Mouse (Mus musculus): ENCODE results near the gene Cox6a1.
"Not testable (repeated sequence)": the region's sequence is repeated elsewhere in the genome, so short reads cannot be mapped to it uniquely, and the experiment has no call there.

The Cox6a1 gene

DNA sequence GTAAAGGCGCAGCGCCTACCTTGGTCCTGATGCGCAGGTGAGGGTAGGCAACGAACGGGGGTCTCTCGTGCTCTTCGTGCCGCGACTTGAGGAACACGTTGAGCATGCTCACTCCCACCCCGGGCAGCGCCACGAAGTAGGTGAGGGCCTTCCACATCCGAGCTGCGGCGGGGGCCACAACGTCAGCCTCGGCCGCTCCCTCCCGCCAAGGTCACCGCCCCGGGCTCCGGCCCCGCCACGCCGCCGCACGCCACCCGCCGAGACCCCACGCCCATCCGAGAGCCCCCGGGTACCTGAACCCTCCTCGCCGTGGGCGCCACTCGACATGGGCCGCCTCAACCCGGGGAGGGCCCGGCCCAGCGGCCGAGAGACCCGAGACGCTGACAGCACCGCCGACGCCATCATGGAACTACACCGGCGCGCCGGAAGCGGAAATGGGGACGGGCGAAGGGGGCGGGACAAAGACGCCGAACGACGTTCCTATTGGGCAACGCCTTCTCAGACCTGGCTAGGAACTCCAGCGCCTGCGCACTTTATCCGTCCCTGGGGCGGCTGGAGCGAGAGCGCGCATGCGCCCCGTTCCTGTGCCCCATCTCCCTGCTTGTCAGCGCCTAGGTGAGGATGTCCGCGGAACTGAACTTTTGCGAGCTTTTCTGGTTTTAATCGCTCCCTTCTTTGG is at the start of gene Cox6a1:
Cox6a1 (minus strand) TSS at position 436 of the 679 bp plus-strand sequence.
- DNase-seq = peak; percentile 98

DNA sequence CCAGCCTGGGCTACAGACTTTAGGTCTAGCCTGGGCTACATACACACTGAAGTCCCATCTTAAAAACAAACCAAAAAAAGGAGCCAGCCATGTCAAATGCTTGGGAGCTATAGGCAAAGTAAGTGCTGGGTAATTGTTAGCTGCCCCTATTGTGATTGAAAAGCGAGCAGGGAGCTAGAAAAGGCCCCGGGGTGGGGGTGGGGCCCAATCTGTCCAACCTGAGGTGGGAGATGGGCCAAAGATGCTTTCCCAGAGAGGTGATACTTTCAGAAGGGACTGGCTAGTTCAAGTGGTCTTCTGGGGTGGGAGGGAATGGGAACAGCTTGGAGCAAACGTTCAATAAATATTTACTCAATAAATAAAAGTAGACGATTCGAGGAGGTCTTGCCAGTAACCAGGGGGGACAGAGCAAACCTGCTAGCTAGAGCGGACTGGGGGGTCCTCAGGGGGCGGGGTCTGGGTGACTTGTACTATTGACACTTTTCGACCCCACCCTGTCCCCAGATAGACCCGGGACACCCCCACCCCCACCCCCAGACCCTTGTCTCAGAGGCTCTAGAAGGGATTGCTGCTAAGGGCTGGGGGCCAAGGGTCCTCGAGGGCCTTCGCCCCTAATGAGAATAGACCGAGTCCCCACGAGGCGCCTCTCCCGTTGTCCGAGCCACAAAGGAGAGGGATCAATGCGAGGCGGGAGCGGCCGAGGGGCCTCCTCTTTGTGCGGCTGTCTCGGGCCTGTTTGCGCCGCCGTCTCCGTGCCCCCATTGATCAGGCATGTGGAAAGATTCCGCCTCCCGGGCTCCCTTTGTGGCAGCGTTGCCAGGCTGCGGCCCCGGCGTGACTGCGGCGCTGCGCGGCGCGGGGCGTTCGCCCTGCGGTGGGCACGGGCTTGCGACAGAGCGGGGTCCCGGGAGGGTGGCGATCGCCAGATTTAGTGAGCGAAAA is 49.3 kb upstream of the Cox6a1 start:
- DNase-seq = peak; percentile 97

- DNase-seq = peak; percentile 51
Observed at GRCm38 (mm10) chr5:115396654-115397053, 47.9 kb upstream of the Cox6a1 start.

- DNase-seq = no peak
Observed at GRCm38 (mm10) chr5:115394836-115395235, 46.1 kb upstream of the Cox6a1 start.

GRCm38 (mm10) chr5:115394223-115394622 is 45.4 kb upstream of the Cox6a1 start:
- DNase-seq = peak; percentile 52

DNA sequence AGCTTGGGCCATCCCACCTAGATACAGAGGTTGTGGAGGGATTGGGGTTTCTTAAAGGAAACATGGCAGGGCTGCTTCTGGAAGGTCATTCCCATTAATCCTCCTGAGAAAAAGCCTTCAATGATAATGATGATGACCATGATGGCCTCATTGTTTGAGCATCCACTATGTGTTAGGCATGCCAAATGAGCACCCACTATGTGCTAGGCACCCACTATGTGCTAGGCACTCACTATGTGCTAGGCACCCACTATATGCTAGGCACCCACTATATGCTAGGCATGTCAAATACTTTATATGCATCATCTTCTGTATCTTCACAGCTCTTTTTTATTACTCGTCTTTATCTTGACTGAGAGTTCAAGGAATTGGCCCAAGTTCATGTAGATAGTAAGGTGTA is 44.2 kb upstream of the Cox6a1 start:
- DNase-seq = no peak

DNA sequence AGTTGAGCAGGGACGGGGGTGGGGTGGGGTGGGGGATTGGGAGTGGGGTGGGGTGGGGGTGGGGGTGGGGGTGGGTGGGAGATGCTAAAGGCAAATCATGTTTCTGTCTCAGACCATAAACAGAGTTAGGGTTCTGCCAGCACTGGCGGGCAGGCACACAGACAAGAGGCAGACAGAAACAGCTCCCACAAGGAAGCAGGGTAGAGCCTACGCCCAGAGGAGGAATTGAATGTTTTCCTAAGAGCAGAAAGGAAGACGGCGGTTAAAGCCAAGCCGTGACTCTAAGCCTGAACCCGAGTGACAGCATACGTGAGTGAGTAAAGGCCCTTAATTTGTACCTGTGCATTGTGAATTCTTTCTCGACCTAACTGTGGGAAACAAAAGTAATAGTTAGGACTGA is 43.2 kb upstream of the Cox6a1 start:
- no peak for DNase-seq

DNA sequence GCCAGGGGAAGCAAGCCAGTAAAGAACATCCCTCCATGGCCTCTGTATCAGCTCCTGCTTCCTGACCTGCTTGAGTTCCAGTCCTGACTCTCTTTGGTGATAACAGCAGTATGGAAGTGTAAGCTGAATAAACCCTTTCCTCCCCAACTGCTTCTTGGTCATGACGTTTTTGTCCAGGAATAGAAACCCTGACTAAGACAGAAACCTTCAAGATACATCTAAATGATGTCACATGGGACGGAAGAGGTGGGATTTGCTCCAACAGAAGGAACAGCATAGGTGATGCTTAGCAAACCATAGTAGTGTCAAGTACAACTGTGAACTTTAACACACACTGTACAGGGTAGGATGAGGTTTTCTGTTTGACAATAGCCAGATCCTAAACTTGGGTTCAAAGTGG is 30.1 kb upstream of the Cox6a1 start:
- DNase-seq = not testable (repeated sequence)

DNA sequence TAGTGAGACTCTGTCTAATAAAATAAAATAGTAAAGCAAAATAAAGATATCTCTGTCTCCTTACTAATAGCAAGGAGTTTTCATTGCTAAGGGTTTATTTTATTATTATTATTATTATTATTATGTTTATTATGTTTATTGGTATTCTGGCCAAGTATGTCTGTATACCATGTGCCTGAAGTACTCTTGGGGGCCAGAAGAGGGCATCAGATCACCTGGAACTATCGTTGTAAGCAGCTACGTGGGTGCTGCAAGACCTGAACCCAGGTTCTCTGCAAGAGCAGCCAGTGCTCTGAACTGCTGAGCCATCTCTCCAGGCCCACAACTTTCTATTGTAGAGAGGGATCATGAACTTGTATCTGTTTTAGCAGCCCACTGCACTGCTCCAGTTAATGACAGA is 26.7 kb upstream of the Cox6a1 start:
- DNase-seq = no peak

- DNase-seq = no peak
Observed at GRCm38 (mm10) chr5:115374204-115374820, 25.5 kb upstream of the Cox6a1 start.

- DNase-seq = peak; percentile 96
Observed at GRCm38 (mm10) chr5:115373441-115374203, 24.8 kb upstream of the Cox6a1 start.

DNA sequence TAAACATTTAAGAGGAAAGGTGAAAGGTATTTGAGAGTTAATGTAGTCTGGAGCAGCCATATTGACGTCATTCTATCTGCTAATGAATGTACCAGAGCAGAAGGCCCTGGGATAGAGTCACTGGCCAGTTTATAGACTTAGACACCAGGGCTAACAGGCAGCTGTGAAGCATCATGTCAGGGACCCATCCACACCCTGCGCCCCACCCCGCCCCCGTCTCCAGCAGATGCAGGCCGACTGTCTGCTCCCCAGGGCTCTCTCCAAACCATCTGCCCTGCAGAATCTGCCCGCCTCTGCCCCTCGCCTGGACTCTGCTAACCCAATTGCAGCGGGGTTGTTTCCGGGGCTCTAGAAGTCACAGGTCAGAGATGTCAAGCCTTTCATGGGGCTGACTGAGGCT is 23.0 kb upstream of the Cox6a1 start:
- peak; percentile 71 for DNase-seq

DNA sequence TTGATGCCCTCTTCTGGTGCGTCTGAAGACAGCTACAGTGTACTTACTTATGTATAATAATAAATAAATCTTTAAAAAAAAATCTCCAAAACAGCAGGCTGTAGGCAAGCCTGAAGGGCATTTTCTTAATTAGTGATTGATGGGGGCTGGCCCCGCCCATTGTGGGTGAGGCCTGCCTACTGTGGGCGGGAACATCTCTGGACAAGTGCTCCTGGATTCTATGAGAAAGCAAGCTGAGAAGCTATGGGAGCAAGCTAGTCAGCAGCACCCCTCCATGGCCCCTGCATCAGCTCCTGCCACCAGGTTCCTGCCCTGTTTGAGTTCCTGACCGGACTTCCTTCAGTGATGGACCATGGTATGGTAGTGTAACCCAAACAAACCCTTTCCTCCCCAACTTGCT is 16.0 kb upstream of the Cox6a1 start:
- DNase-seq = no peak

GRCm38 (mm10) chr5:115362819-115363714 is 14.3 kb upstream of the Cox6a1 start:
- no peak for DNase-seq

- peak; percentile 46 for DNase-seq
Observed at GRCm38 (mm10) chr5:115362216-115362615, 13.4 kb upstream of the Cox6a1 start.

- no peak for DNase-seq
Observed at GRCm38 (mm10) chr5:115359851-115360372, 11.1 kb upstream of the Cox6a1 start.

DNA sequence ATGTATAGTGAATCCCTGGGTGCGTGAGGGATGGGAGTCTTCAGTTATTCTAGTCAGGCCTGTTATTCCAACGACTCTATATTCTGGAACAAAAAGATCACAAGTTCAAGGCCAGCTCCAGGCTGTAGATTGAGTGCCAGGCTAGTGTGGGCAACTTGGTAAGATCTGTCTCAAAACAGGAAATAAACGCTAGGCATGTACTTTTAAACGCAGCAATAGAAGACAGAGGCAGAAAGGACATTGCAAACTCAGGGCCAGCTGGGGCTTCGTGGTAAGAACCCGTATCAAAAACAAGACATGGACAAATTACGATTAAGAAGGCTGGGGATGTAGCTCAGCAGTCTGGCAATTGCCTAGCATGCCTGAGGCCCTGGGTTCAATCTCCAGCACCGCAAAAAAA is 10.7 kb upstream of the Cox6a1 start:
- no peak for DNase-seq

- peak; percentile 88 for DNase-seq
Observed at GRCm38 (mm10) chr5:115358872-115359271, 10.1 kb upstream of the Cox6a1 start.

GRCm38 (mm10) chr5:115355070-115355469 is 6.3 kb upstream of the Cox6a1 start:
- DNase-seq = no peak

DNA sequence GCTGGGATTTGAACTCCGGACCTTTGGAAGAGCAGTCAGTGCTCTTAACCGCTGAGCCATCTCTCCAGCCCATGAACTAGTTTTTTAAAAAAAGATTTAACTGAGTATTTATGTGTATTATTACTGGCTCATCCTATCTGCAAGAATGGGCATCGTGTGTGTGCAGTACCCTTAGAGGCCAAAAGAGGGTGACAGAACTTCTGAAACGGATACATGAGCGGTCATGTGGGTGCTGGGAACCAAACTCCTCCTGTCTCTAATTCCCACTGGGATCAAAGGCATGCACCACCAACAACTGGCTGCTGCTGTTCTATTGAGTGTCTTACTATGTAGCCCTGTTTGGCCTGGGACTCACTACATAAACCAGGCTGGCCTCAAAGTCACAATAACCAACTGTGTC is 2.6 kb upstream of the Cox6a1 start:
- DNase-seq = no peak

DNA sequence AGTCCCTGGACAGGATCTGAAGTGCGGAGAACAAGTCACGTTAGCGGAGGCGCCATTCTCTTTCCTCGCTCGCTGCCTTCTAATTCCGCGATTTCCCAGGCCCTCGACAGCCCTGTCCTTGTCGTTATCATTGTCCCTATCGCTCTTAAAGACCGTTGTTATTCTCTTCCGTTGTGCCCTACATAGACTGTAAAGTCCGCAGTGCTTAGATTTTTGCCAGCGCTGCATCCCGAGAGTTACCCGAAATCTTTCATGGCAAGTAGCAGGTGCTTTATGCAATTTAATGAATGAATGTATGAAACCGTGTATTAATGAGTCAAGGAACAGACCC is 409 bp upstream of the Cox6a1 start:
- no peak for DNase-seq

GRCm38 (mm10) chr5:115347564-115347963 is 1.2 kb downstream of the Cox6a1 start:
- peak; percentile 86 for DNase-seq

Measured in retina, postnatal 1 day (tissue).